Mouse (Mus musculus): ENCODE data around the gene Ghrl.

GRCm38 (mm10) chr6:113695766-113696355 lies 23.8 kb downstream of the Ghrl start:
- TF ChIP-seq CTCF (conservative IDR thresholded peaks at IDR 0.05; ENCODE audit: low read length) (no peak), NANOG (IDR thresholded peaks at IDR 0.05; ENCODE audit: borderline replicate concordance, low read length) (no peak)
